Mouse (Mus musculus): ENCODE results near the gene Tnr. TPM values are rescaled to one million over a fixed set of nuclear protein-coding genes. Genes with fewer than 3 reads are reported as not detected.

The Tnr gene
- polyA plus RNA-seq, 1 experiment: not detected

- Histone ChIP-seq H3K4me3 (ENCODE audit: insufficient read depth, low read depth, low read length) (no peak overlapping the region), H3K27ac (replicated peaks; ENCODE audit: low read depth, low read length) (no peak overlapping the region), H3K4me1 (ENCODE audit: control insufficient read depth, insufficient read depth, insufficient read length, low read length) (no peaks in the 10 kb centered on the region)
These were observed 338.4 kb downstream of the Tnr start for GRCm38 (mm10) chr1:159861782-159862474.

- no peak overlapping the region for H3K4me3 ChIP-seq (ENCODE audit: insufficient read depth, low read depth, low read length)
- no peak overlapping the region for H3K27ac ChIP-seq (replicated peaks; ENCODE audit: low read depth, low read length)
These were observed 342.1 kb downstream of the Tnr start for GRCm38 (mm10) chr1:159865696-159866095.

GRCm38 (mm10) chr1:159869619-159870441 lies 346.3 kb downstream of the Tnr start:
- H3K4me1 ChIP-seq (ENCODE audit: control insufficient read depth, insufficient read depth, insufficient read length, low read length): no peaks in the 10 kb centered on the region
- no peak overlapping the region for H3K27ac ChIP-seq (replicated peaks; ENCODE audit: low read depth, low read length)

More at GRCm38 (mm10) chr1:159865696-159866095, 342.1 kb downstream of the Tnr start:
- no peaks in the 10 kb centered on the region for H3K4me1 ChIP-seq (ENCODE audit: control insufficient read depth, insufficient read depth, insufficient read length, low read length)

GRCm38 (mm10) chr1:159872866-159873265 lies 349.3 kb downstream of the Tnr start:
- Histone ChIP-seq H3K4me1 (ENCODE audit: control insufficient read depth, insufficient read depth, insufficient read length, low read length) (no peaks in the 10 kb centered on the region), H3K4me3 (ENCODE audit: insufficient read depth, low read depth, low read length) (no peak overlapping the region), H3K27ac (replicated peaks; ENCODE audit: low read depth, low read length) (no peak overlapping the region)

More at GRCm38 (mm10) chr1:159869619-159870441, 346.3 kb downstream of the Tnr start:
- H3K4me3 ChIP-seq (ENCODE audit: insufficient read depth, low read depth, low read length): no peak overlapping the region

GRCm38 (mm10) chr1:159878681-159879080 lies 355.1 kb downstream of the Tnr start:
- H3K27ac ChIP-seq (replicated peaks; ENCODE audit: low read depth, low read length): no peak overlapping the region
- H3K4me3 ChIP-seq (ENCODE audit: insufficient read depth, low read depth, low read length): no peak overlapping the region
- H3K4me1 ChIP-seq (ENCODE audit: control insufficient read depth, insufficient read depth, insufficient read length, low read length): no peaks in the 10 kb centered on the region

- no peaks in the 10 kb centered on the region for H3K4me1 ChIP-seq (ENCODE audit: control insufficient read depth, insufficient read depth, insufficient read length, low read length)
- no peak overlapping the region for H3K4me3 ChIP-seq (ENCODE audit: insufficient read depth, low read depth, low read length)
- no peak overlapping the region for H3K27ac ChIP-seq (replicated peaks; ENCODE audit: low read depth, low read length)
These were observed 356.3 kb downstream of the Tnr start for GRCm38 (mm10) chr1:159879866-159880265.

GRCm38 (mm10) chr1:159885476-159885875 lies 361.9 kb downstream of the Tnr start:
- Histone ChIP-seq H3K4me1 (ENCODE audit: control insufficient read depth, insufficient read depth, insufficient read length, low read length) (no peaks in the 10 kb centered on the region), H3K4me3 (ENCODE audit: insufficient read depth, low read depth, low read length) (no peak overlapping the region), H3K27ac (replicated peaks; ENCODE audit: low read depth, low read length) (no peak overlapping the region)

GRCm38 (mm10) chr1:159888611-159889010 lies 365.0 kb downstream of the Tnr start:
- no peaks in the 10 kb centered on the region for H3K4me1 ChIP-seq (ENCODE audit: control insufficient read depth, insufficient read depth, insufficient read length, low read length)
- no peak overlapping the region for H3K27ac ChIP-seq (replicated peaks; ENCODE audit: low read depth, low read length)
- H3K4me3 ChIP-seq (ENCODE audit: insufficient read depth, low read depth, low read length): no peak overlapping the region

- Histone ChIP-seq H3K4me3 (ENCODE audit: insufficient read depth, low read depth, low read length) (no peak overlapping the region), H3K4me1 (ENCODE audit: control insufficient read depth, insufficient read depth, insufficient read length, low read length) (no peaks in the 10 kb centered on the region), H3K27ac (replicated peaks; ENCODE audit: low read depth, low read length) (peak overlapping the region; percentile 49; the same call in 1 of the 2 replicates)
These were observed 365.6 kb downstream of the Tnr start for GRCm38 (mm10) chr1:159889012-159889765.

- Histone ChIP-seq H3K4me1 (ENCODE audit: control insufficient read depth, insufficient read depth, insufficient read length, low read length) (no peaks in the 10 kb centered on the region), H3K27ac (replicated peaks; ENCODE audit: low read depth, low read length) (no peak overlapping the region), H3K4me3 (ENCODE audit: insufficient read depth, low read depth, low read length) (no peak overlapping the region)
These were observed 367.0 kb downstream of the Tnr start for GRCm38 (mm10) chr1:159890524-159890923.

GRCm38 (mm10) chr1:159895094-159895493 lies 371.5 kb downstream of the Tnr start:
- Histone ChIP-seq H3K27ac (replicated peaks; ENCODE audit: low read depth, low read length) (no peak overlapping the region), H3K4me3 (ENCODE audit: insufficient read depth, low read depth, low read length) (no peak overlapping the region), H3K4me1 (ENCODE audit: control insufficient read depth, insufficient read depth, insufficient read length, low read length) (no peaks in the 10 kb centered on the region)

- H3K4me3 ChIP-seq (ENCODE audit: insufficient read depth, low read depth, low read length): no peak overlapping the region
- H3K27ac ChIP-seq (replicated peaks; ENCODE audit: low read depth, low read length): no peak overlapping the region
- H3K4me1 ChIP-seq (ENCODE audit: control insufficient read depth, insufficient read depth, insufficient read length, low read length): no peaks in the 10 kb centered on the region
These were observed 376.4 kb downstream of the Tnr start for GRCm38 (mm10) chr1:159899991-159900390.

GRCm38 (mm10) chr1:159900639-159901038 lies 377.1 kb downstream of the Tnr start:
- Histone ChIP-seq H3K4me1 (ENCODE audit: control insufficient read depth, insufficient read depth, insufficient read length, low read length) (no peaks in the 10 kb centered on the region), H3K27ac (replicated peaks; ENCODE audit: low read depth, low read length) (no peak overlapping the region), H3K4me3 (ENCODE audit: insufficient read depth, low read depth, low read length) (no peak overlapping the region)

GRCm38 (mm10) chr1:159901366-159902119 lies 378.0 kb downstream of the Tnr start:
- Histone ChIP-seq H3K27ac (replicated peaks; ENCODE audit: low read depth, low read length) (no peak overlapping the region), H3K4me3 (ENCODE audit: insufficient read depth, low read depth, low read length) (no peak overlapping the region), H3K4me1 (ENCODE audit: control insufficient read depth, insufficient read depth, insufficient read length, low read length) (no peaks in the 10 kb centered on the region)

Measured in brown adipose tissue, adult 24 weeks (tissue).